Mouse (Mus musculus) gastrocnemius, postnatal 4 days (tissue): ENCODE data around the gene Tmed2. TPM values are rescaled to one million over a fixed set of nuclear protein-coding genes. Genes with fewer than 3 reads are reported as not detected.
A peak's percentile ranks its signal among the peaks of the same experiment; 100 is the strongest.
"Not testable (repeated sequence)": the region's sequence is repeated elsewhere in the genome, so short reads cannot be mapped to it uniquely, and the experiment has no call there.

ENCODE experiments used
- DNase-seq, 2 experiments: peaks; one replicate each; pipeline ENCODE4 v3.0.0; 2021 to 2022; ENCODE audit warnings: low spot score in 2 of 2, mixed read lengths in 2 of 2
- total RNA-seq, 2 experiments: library from RNA; stranded (reverse); gene quantifications; 2 replicates each; pipeline ENCODE4 v1.2.3; 2021

Gene Tmed2
- total RNA-seq, 2 experiments from 2014 or later, result 174 to 192 TPM

- no peak for DNase-seq
Measured at GRCm38 (mm10) chr5:124571068-124571467, 30.6 kb downstream of the Tmed2 start.

GRCm38 (mm10) chr5:124575467-124575866 lies 35.0 kb downstream of the Tmed2 start:
- DNase-seq, result no peak

- DNase-seq, result peak; percentile 90 to 95
Measured at GRCm38 (mm10) chr5:124578633-124579317, 38.3 kb downstream of the Tmed2 start, which contains the start of the genes Eif2b1 and Gtf2h3. Eif2b1 (minus strand) TSS chr5:124579131. Gtf2h3 (plus strand) TSS chr5:124579140.

- no peak for DNase-seq
Measured at GRCm38 (mm10) chr5:124582515-124582914, 42.0 kb downstream of the Tmed2 start.

GRCm38 (mm10) chr5:124592768-124593167 lies 52.3 kb downstream of the Tmed2 start:
- no peak for DNase-seq

- peak; percentile 69 to 90 for DNase-seq
Measured at GRCm38 (mm10) chr5:124598224-124599174, 58.0 kb downstream of the Tmed2 start.

GRCm38 (mm10) chr5:124599726-124600125 lies 59.2 kb downstream of the Tmed2 start:
- DNase-seq, result not testable (repeated sequence)

Other genes with a start within 250 kb of the Tmed2 start
- gene Mphosph9, start 212.7 kb upstream of the Tmed2 start, total RNA-seq, result 1 to 10 TPM; 7.7 to 9.7 TPM
- 10 to 100 TPM in 1 of 2 experiments, 1 to 10 TPM in 1; 9.8 to 11.5 TPM for gene 2810006K23Rik, start 212.6 kb upstream of the Tmed2 start, total RNA-seq
- 100 to 1,000 TPM; 214 TPM for gene Cdk2ap1, start 177.6 kb upstream of the Tmed2 start, total RNA-seq
- gene Sbno1, start 114.7 kb upstream of the Tmed2 start, total RNA-seq, result 10 to 100 TPM; 50.3 to 57.9 TPM
- 10 to 100 TPM; 43.3 to 44.8 TPM for gene Kmt5a, start 100.8 kb upstream of the Tmed2 start, total RNA-seq
- gene Rilpl2, start 62.3 kb upstream of the Tmed2 start, total RNA-seq, result 10 to 100 TPM; 10.3 to 12.8 TPM
- gene Snrnp35, start 57.6 kb upstream of the Tmed2 start, total RNA-seq, result 10 to 100 TPM; 26.7 to 32.0 TPM
- 10 to 100 TPM; 60.9 to 75.3 TPM for gene Rilpl1, start 9.3 kb upstream of the Tmed2 start, total RNA-seq
- 10 to 100 TPM in 1 of 2 experiments, 1 to 10 TPM in 1; 7.4 to 11.1 TPM for gene Ddx55, start 12.2 kb downstream of the Tmed2 start, total RNA-seq
- gene Eif2b1, start 38.4 kb downstream of the Tmed2 start, total RNA-seq, result 10 to 100 TPM; 47.4 to 47.9 TPM
- 10 to 100 TPM; 22.6 to 24.8 TPM for gene Gtf2h3, start 38.4 kb downstream of the Tmed2 start, total RNA-seq
- 10 to 100 TPM; 26.5 to 31.4 TPM for gene Atp6v0a2, start 87.9 kb downstream of the Tmed2 start, total RNA-seq
- under 1 TPM; 0.10 TPM for gene Dnah10, start 184.4 kb downstream of the Tmed2 start, total RNA-seq